Mouse (Mus musculus): ENCODE data around the gene Spns1.
"Not testable (repeated sequence)": the region's sequence is repeated elsewhere in the genome, so short reads cannot be mapped to it uniquely, and the experiment has no call there.

Spns1 gene

DNA sequence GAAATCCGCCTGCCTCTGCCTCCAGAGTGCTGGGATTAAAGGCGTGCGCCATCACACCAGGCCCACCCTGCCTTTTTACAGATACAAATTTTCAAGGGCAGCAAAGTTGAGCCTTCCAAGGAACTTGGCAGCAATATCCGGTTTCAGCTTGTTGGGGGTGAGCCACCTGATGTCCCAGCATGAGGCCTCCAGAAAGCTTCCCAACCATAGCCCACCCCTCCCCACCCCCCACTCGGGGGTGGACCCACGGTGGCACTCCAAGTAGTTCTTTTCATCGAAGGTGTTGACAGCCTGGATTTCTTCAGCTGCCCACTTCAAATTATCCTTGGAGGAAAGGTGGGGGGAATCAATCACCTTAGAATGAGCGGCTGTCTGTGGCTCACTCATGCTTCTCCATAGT, 38.3 kb downstream of the Spns1 start:
- no peak for DNase-seq (ENCODE audit: low spot score)

DNA sequence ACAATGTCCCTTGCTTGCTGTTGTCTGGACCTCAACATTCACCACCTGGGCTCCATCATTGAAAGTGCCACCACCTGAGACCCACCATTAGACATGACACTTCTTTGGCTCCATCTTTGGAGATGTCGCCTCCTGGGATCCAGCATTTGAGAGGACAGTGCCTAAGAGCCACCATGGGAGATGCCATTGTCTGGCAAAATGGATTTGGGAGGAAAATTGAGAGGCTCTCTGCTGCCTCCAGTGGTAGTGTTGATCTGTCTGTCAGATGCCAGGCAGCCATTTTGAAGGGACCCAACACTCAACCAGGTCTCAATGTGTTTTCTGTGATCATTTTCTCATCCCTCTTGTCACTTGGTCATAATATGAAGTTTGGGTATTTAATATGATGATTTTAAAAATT, 41.7 kb downstream of the Spns1 start:
- no peak for DNase-seq (ENCODE audit: low spot score)

- DNase-seq (ENCODE audit: low spot score) = no peak
Observed at GRCm38 (mm10) chr7:126332691-126333090, 44.6 kb downstream of the Spns1 start.

DNA sequence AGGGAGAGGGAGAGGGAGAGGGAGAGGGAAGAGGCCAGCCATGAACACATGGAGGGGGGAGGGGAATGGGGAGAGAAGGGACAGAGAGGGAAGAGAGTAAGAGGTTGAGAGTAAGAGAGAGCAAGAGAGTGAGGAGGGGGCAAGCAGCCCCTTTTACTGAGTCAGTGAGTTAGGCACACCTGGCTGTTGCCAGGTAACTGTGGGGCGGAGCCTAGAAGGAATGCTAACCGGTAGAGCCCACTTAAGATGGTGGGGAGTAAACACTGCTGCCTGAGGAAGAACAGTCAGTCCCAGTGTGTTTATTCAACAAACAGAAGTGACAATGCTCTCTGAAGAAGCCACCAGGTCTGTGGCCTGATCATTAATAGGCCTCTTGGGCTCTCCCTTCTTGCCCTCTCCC, 46.6 kb downstream of the Spns1 start:
- no peak for DNase-seq (ENCODE audit: low spot score)

- DNase-seq (ENCODE audit: low spot score) = no peak
Observed at GRCm38 (mm10) chr7:126329907-126330645, 47.2 kb downstream of the Spns1 start.

- DNase-seq (ENCODE audit: low spot score) = not testable (repeated sequence)
Observed at GRCm38 (mm10) chr7:126328848-126329247, 48.4 kb downstream of the Spns1 start.

GRCm38 (mm10) chr7:126325576-126326273, 51.5 kb downstream of the Spns1 start:
- not testable (repeated sequence) for DNase-seq (ENCODE audit: low spot score)

- no peak for DNase-seq (ENCODE audit: low spot score)
Observed at GRCm38 (mm10) chr7:126324791-126325190, 52.5 kb downstream of the Spns1 start.

DNA sequence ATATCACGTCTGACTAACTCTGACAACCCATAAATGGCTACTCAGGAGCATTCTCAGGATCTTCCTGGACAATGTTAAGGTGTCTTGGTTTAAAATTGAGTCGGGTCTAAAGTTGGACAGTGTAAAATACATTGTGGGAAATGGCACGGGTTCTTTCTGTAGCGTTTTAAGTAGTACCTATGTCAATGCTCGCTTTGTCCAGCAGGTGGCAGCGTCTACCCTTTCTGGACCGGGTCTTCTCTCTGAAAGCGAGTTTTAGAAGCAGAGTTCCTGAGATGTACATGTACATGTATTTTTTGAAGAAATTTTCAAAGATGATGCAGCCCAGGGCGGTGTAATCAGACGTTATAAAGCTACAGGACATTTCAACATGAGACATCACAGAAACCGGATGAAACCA, 53.5 kb downstream of the Spns1 start:
- DNase-seq (ENCODE audit: low spot score) = peak; percentile 68

All from ovary, postnatal 36 days (tissue).